Mouse (Mus musculus): ENCODE results near the gene Aldh3b2.
"Not testable (repeated sequence)": the region's sequence is repeated elsewhere in the genome, so short reads cannot be mapped to it uniquely, and the experiment has no call there.

Aldh3b2 gene

DNA sequence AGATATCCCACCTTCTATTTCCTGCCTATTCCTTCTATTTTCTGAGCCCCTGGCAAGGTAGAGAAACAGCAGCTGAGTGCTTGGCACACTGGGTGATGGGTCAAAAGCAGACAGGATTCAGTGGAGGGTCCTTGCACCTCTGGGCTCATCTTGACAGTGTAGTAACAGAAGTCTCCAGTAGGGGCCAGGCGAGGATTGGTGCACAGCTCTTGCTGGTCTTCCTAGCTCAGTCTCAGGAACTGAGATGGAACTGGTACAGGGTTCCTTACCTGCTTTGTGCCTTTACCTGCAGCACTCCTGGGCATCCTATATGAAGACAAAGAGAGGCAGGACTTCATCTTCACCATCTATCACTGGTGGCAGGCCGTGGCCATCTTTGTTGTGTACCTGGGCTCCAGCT is 25.4 kb upstream of the Aldh3b2 start:
- intact Hi-C loops (cut with DNase I), result loop anchor here (2.0 kb wide), 2 partner anchors 34 to 66 kb away; partner anchors contain the start of gene Ndufv1

DNA sequence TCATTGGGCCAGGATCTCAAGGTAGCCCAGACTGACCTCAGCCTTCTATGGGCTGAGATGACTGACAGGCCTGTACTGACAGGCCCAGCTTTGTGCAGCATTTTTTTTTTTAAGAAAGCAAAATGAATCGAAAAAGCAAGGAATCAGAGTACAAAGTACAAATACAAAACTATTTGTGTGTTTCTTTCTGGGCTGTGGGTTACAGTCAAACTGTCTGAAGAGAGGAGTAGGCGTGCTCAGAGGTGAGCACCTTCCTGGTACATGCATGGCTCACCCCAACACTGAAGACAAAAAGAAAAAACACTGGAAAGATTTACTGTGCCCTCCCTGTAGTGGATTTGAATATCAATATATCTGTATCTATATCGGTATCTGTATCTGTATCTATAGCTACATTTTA is 24.3 kb upstream of the Aldh3b2 start:
- intact Hi-C loops (cut with DNase I), result loop anchor here (2.0 kb wide), 2 partner anchors 33 to 65 kb away; partner anchors contain the start of gene Ndufv1

DNA sequence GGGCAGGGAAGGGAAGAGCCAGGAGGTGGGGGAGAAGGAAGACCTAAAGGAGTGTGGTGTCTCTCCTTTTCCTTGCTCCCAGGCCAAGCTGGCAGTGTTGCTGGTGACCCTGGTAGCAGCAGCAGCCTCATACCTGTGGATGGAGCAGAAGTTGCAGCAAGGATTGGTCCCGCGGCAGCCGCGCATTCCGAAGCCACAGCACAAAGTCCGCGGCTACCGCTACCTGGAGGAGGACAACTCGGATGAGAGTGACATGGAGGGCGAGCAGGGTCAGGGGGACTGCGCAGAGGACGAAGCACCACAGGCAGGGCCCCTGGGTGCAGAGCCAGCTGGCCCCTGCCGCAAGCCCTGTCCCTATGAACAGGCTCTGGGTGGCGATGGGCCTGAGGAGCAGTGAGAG is 23.6 kb upstream of the Aldh3b2 start:
- intact Hi-C loops (cut with DNase I), result no loop called here

DNA sequence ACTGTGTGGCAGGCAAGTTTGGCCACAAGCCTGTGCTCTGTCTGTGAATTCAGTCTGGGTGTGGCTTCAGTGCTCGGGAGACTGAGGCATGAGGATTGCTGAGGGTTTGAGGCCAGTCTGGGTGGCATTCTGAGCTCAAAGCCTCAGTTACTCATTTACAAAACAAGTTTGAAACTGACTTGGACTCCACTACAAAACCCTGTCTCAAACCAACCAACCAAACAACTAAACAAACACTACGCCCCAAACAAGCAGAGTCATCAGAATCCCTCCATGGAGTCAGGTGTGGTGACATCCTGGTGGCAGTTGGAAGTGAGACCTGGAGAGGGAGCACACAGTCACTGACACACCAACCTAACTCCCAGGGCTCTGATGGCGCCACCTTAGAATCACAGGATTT is 21.8 kb upstream of the Aldh3b2 start:
- intact Hi-C loops (cut with DNase I), result no loop called here

DNA sequence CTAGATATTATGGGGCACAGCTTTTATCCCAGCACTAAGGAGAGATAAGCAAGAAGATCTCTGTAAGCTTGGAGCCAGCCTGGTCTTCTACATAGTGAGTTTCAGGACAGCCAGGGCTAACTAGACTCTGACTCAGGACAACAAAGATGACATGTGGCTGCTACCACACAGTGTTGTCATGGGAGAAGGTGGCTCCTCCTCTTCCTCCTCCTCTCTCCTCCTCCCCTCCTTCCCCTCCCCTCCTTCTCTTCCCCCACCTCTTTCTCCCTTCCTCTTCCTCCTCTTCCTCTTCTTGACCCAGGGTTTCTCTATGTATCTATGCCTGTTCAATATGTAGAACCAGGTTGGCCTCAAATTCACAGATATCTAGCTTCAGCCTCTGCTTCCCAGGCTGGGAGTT is 20.7 kb upstream of the Aldh3b2 start:
- intact Hi-C loops (cut with DNase I), result no loop called here

DNA sequence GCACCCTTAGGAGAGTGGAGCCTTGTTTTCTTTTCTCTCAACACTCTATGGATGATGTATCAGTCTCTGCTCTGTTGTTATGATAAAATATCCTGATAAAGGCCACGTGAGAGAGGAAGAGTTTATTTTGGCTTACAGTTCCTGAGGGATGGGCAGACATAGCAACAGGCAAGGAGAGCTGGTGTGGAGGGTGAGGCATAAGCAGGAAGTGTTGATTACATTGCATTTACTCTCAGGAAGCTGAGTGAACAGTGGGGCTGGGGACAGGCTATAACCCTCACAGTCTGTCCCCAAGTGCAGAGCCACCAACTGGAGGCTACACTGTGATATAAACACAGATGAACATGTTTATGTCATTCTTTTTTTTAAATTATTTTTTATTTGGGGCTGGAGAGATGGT is 20.0 kb upstream of the Aldh3b2 start:
- intact Hi-C loops (cut with DNase I), result no loop called here

DNA sequence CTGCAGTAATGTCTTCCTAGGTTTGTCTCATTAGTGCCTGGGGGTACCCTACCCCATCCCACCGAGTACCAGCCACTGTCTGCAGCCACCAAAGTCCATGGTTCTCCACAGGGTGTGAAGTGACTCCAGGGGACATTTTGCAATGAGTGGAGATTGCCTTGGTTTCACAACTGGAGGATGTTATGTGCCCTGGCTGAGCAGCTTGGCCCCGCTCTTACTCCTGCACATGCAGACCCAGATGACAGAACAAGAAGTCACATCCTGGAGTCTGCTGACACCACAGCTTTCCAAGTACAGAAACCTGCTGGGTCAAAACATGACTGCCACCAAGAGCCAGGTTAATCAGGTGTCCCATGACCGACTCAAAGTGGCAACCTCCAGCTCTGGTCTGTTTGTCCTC is 17.1 kb upstream of the Aldh3b2 start:
- intact Hi-C loops (cut with DNase I), result no loop called here

DNA sequence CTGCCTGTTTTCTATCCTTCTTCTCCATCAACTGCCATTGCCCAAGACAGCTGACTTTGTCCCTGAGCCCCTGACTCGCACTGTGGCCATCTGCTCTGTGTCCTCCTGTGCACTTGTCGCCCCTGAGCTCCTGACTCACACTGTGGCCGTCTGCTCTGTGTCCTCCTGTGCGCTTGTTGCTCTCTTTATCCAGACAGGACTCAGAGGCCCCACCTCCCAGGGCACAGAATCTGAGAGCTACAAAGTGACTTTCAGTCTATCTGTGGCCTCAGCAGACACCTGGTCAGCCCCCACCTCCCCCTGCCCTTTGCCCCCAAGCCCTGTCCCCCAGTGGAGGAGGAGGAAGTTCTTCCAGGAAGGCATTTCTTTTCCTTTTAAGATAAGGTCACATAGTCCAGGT is 16.3 kb upstream of the Aldh3b2 start:
- intact Hi-C loops (cut with DNase I), result no loop called here

DNA sequence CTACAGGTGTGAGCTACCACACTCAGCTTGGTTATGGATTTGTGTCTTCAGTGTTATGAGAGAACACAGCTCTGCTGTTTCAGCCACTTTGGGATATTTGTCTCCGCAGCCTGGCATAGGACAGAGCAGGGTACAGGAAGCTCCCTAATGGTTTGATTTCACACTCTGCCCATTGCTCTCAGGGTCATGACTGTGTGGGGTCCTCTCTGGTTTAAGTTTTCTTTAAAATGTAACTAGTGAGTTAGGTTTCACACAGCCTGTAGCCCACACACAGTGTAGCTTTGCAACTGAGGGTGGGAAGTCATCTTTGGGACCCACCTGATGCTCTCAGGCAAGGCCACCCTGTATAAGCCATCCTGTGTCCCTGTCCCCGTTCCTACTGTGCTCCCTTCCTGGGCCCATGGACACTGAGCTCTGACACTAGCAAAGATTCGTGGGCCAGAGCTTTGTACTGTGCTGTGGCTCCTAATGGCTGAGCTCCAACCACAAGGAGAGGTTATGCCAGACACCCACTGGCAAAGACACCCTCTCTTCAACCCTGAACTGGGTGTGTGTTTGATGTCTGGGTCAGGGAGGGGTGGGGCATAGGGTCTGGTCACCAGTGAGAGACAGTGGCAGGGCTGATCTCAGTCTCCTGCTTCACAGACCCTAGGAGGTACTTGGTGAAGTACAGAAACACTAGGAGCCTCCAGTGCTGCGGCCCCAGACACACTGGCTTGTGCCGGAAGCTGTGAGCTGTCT is 14.7 kb upstream of the Aldh3b2 start:
- intact Hi-C loops (cut with DNase I), result not testable (repeated sequence)

DNA sequence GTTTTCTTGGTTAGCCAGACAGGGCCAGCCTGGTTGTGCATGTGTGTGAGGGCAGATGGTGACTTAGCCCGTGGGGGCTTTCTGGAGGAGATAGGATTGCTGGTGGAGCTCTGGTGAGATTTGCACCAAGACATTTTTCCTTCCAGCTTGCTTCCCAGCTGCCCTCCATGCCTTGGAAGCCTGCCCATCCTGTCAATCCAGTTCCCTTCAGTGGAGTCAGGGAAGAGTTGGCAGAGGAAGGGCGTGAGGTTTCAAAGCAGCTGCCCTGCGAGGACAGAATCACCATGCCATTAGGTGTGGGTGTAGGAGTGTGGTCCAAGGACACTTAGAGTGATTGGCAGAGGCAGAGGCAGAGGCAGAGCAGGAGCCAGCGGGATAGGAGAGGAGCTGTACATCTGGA is 13.7 kb upstream of the Aldh3b2 start, which contains the start of gene Aldh3b3:
Gene Aldh3b3 (plus strand): TSS at position 176 of the 400 bp plus-strand sequence.
- intact Hi-C loops (cut with DNase I), result no loop called here

DNA sequence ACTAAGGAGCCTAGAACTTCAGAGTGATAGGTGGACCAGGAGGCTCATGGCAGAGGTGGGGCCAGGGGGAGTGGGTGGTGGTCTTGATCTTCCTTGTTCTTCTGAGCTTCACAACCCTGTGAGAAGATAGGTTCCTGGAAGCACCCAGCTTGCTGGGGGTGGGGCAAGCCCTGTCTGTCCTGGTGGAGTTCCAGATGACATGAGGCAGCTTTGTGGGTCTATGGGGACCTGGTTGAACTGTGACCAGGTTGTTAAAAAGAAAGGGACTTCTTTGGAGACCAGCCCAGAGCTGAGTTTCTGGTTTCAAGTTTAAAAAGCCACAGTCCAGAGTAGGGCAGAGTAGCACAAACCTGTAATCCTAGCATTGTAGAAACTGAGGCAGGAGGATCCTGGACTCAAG is 13.1 kb upstream of the Aldh3b2 start:
- intact Hi-C loops (cut with DNase I), result no loop called here

DNA sequence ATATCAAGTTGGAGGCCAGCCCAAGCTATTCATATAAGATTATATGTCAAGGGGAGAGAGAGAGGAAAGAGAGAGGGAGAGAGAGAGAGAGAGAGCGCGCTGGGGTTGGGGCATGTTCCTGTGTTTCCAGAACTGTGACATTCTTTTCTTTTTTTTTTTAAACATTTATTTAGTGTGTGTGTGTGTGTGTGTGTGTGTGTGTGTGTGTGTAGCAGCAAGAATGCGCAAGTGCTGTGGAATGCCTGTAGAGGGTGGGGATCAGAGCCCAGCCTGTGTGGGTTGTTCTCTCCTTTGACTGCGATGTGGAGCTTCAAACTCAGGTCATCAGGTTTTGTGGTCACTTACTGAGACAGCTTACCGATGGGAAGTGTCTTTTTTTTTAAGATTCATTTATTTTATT is 11.9 kb upstream of the Aldh3b2 start:
- intact Hi-C loops (cut with DNase I), result no loop called here

DNA sequence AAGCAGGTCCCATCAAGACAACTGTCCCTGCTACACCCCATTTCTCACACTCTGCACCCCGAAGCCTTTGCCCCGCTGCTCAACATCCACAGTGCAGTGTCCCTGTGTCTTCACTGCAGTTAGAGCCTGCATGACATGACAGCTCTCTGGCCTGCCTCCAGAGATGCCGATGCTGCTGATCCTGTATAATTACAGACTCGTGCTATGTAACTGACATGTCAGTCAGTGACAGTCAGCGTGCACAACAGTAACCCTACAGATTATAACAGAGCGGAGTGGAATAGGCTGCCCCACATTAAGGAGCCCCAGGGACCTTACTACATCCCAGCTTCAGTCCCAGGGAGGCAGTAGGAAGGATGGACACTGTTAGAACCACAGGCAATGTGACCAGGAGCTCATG is 10.3 kb upstream of the Aldh3b2 start:
- intact Hi-C loops (cut with DNase I), result not testable (repeated sequence)

DNA sequence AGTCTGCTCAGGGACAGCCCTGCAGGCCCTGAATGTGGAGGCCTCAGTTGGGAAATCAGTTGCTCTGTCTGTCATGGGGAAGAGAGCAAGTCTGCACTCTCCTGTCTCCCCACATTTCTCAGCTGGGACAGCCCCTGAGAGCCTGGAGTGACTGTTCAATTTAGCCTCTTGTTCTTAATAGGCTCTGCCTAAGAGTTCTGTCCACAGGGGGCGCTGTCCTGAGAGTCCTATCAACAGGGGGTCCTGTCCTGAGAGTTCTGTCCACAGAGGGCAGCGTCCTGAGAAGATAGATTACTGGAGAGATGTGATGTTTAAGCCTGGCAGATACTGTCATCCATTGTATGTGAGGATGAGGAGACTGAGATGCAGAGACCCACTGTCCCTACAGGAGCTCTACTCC is 9.7 kb upstream of the Aldh3b2 start:
- intact Hi-C loops (cut with DNase I), result no loop called here

DNA sequence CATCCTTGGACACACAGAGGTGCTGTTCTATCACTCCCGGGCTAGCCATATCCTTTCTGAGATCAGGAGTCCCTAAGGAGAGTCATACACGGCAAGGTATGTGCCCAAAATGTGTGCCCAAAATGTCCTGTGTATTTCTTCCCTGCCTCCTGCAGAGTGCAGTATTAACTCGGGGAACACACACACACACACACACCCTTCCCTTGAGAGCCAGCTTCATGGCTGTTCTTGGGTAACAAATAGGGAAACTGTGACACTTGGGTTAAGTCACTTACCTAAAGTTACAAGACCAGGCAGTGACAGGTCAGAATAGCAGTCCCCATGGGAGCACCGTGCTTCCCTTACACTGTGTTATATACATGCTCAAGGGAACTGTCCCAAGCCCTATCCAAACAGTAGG is 8.1 kb upstream of the Aldh3b2 start:
- intact Hi-C loops (cut with DNase I), result no loop called here

DNA sequence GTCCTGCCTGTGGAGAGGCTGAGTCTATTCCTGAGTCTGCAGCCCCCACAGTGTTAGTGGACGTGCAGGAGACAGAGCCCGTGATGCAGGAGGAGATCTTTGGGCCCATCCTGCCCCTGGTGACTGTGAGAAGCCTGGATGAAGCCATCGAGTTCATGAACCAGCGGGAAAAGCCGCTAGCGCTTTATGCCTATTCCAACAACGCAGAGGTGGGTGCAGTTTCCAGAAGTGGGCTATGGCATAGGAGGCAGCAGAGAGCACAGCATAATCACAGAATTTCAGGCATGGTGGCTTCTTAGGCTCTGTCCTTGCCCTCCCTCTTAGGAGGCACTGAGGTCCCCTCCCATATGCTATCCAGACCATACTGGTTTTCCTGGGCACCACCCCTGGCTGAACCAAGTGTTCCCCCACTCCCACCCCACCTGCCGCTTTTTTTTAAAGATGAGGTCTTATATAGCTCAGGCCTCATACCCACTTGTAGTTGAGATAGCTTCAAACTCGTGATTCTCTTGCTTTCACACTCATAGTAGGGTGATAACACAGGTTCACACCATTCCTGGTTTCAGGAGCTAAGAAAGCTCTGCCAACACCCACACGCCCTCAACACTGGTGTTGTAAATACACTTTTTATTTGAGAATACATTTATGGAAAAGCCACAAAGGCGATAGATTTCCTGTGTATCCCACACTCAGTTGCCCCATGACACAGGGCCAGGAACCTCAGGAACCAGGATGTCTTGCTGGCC is 5.6 kb upstream of the Aldh3b2 start:
- intact Hi-C loops (cut with DNase I), result no loop called here

DNA sequence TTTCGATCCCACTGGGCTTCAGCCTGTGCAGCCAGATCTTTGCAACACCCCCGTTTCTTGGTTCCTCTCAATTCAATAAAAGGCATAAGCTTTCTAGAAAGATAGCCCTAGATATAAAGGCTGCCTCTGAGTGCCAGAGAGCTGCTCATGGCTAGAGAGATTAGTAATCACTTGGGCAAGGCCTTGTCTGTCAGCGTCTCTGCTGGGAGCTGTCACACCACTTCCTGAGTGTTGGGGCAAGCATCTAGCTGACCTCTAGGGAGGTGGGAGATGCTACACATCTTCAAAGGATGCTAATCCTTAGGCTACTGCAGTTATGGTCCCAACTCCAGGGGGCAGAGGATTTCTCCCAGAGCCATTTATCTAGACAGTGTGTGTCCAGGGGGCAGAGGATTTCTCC is 4.9 kb upstream of the Aldh3b2 start:
- intact Hi-C loops (cut with DNase I), result no loop called here

DNA sequence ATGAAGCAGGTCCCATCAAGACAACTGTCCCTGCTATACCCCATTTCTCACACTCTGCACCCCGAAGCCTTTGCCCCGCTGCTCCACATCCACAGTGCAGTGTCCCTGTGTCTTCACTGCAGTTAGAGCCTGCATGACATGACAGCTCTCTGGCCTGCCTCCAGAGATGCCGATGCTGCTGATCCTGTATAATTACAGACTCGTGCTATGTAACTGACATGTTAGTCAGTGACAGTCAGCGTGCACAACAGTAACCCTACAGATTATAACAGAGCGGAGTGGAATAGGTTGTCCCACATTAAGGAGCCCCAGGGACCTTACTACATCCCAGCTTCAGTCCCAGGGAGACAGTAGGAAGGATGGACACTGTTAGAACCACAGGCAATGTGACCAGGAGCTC is 2.5 kb downstream of the Aldh3b2 start:
- intact Hi-C loops (cut with DNase I), result not testable (repeated sequence)

DNA sequence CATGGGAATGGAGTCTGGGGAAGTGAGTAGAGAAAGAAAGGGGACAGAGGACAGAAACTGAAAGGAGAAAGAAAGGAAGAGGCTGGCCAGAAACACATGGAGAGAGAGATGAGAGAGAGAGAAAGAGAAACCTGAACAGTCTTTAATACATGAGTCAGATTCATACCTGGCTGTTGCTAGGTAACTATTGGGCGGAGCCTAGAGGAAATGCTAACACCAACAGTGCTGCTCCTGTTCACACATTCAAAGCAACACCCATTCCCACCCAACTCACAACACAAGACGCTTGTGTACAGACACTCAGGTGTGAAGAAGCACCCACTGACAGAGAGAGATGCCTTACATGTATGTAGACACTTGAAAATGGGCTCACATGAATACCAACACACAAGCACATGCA is 3.7 kb downstream of the Aldh3b2 start:
- intact Hi-C loops (cut with DNase I), result no loop called here

DNA sequence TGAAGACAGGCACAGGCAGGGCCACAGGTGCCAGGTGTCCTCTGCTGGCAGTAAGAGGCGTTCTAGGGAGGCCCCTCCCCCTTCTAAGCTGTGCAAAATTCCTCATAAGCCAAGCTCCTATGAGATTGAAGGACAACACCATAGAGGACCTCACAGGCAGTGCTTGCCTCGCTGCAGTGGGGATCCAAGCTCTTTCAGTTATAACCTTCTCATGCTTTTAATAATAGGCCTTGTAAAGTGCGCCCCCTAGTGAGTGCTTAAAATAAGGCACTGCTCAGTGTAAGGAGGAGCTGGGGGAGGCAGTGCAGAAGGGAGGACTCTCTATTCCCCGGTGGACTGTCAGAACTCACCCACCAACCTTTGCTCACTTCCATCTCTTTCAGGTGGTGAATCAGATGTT is 8.2 kb downstream of the Aldh3b2 start:
- intact Hi-C loops (cut with DNase I), result loop anchor here (2.0 kb wide), 1 partner anchor 34 kb away; no protein-coding TSS in a partner anchor

DNA sequence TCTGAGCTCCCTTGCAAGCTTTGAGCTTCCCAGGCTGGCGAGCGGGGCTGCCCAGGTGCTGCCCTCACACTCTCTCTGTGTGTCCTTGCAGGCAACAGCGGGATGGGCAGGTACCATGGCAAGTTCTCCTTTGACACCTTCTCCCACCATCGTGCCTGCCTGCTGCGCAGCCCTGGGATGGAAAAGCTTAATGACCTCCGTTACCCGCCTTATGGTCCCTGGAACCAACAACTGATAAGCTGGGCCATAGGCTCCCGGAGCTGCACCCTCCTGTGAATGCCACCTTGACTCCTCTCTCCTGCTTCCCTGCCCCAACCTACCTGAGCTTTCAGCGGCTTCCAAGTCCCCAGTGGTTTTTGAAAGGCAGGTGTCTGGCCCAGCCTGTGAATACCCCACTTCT is 8.8 kb downstream of the Aldh3b2 start:
- intact Hi-C loops (cut with DNase I), result loop anchor here (2.0 kb wide), 1 partner anchor 34 kb away; no protein-coding TSS in a partner anchor

DNA sequence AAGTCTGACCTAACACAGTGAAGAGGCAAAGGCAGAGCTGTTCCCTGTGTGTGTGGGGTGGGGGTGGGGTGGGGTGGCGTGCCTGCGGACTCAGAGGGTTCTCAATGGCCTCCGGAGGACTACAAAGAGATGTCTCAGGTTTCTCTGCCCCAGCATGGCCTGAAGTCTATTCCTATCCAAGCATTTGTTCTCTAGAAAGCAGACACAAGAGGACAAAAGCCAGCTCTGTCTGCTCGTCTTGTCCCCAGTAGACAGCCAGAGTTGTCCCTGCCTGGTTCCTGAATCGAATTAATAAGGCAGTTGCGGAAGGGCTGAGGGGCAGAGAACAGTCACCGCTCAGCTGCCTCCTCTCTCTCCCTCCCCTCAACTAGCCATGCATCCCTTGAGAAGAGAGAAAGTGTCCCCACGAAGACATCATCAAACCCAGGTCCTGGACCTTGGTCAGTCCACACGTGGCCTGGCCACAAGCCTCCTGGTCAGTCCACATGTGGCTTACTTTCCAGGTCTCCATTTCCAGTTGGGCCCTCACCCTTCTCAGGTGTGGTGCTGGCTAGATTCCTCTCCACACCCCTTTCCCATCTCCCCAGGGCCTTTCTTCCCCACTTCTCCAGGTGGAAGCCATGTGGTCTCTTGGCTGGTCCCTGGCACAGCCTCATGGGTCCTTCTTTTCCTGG is 11.5 kb downstream of the Aldh3b2 start:
- intact Hi-C loops (cut with DNase I), result no loop called here
